Mouse (Mus musculus) stomach, postnatal 0 days (tissue): ENCODE measurements around the gene Zbp1. TPM values are rescaled to one million over a fixed set of nuclear protein-coding genes. Genes with fewer than 3 reads are reported as not detected.

Experiments used
- ATAC-seq: fragments of 200-750 bp; cut with Nextera tagmentation; 2 replicates; pipeline ENCODE4 v1.8.0; 2017; ENCODE audit not compliant: low FRiP score, low TSS enrichment
- DNase-seq: peaks from one replicate; pipeline ENCODE4 v3.0.0-alpha.2; 2016; ENCODE audit warnings: low spot score
- H3K27ac ChIP-seq: fragments of 300-500 bp; sonication (generic); replicated peaks from 2 replicates; pipeline ENCODE4 v1.5.1; 2014; ENCODE audit warnings: mild to moderate bottlenecking, control low read depth
- H3K27me3 ChIP-seq: fragments of 300-500 bp; sonication (generic); 2 replicates; pipeline ENCODE4 v1.6.1; 2014; ENCODE audit warnings: low read length; ENCODE audit not compliant: control insufficient read depth, insufficient read depth
- H3K36me3 ChIP-seq: fragments of 300-500 bp; sonication (generic); 2 replicates; pipeline ENCODE4 v1.6.1; 2014; ENCODE audit warnings: low read length, mixed read lengths; ENCODE audit not compliant: control insufficient read depth, insufficient read depth
- H3K4me1 ChIP-seq: fragments of 300-500 bp; sonication (generic); replicated peaks from 2 replicates; pipeline ENCODE4 v1.6.1; 2014; ENCODE audit warnings: antibody characterized with exemption; ENCODE audit not compliant: control insufficient read depth, insufficient read depth
- H3K4me2 ChIP-seq: fragments of 300-500 bp; sonication (generic); replicated peaks from 2 replicates; pipeline ENCODE4 v1.6.1; 2014; ENCODE audit warnings: low read depth, mild to moderate bottlenecking, control low read depth, moderate library complexity
- H3K4me3 ChIP-seq: fragments of 300-500 bp; sonication (generic); 2 replicates; pipeline ENCODE4 v1.5.1; 2014; ENCODE audit warnings: low read depth, low read length, control low read depth
- H3K9ac ChIP-seq: fragments of 300-500 bp; sonication (generic); 2 replicates; pipeline ENCODE4 v1.6.1; 2014; ENCODE audit warnings: mild to moderate bottlenecking, low read length, control low read depth, mixed read lengths
- H3K9me3 ChIP-seq: fragments of 300-500 bp; sonication (generic); 2 replicates; pipeline ENCODE4 v1.6.1; 2016; ENCODE audit warnings: low read length; ENCODE audit not compliant: control insufficient read depth
- CTCF ChIP-seq: IDR thresholded peaks from 2 replicates; pipeline ENCODE4 v1.5.1; 2016; ENCODE audit warnings: antibody characterized with exemption, low read depth, mild to moderate bottlenecking, moderate library complexity
- EP300 ChIP-seq: optimal IDR thresholded peaks from 2 replicates; pipeline ENCODE3; 2016; ENCODE audit warnings: antibody characterized with exemption
- WGBS: fragments of 180-500 bp; shearing (Covaris S2); extraction: QIAGEN DNeasy Blood & Tissue Kit; methylation state at CpG from one replicate; pipeline ENCODE4 v1.1.7; 2014; 5-methylcytosine and 5-hydroxymethylcytosine counted together
- polyA plus RNA-seq: library from polyadenylated mRNA; unstranded; fragments of >200 nt; fragmentation: Nextera tagmentation; extraction: Ambion mirVana; gene quantifications from 2 replicates; pipeline ENCODE4 v1.2.1, GENCODE M21; 2015

Gene Zbp1
- polyA plus RNA-seq, 1 experiment from 2014 or later, result 5.0 TPM

GRCm38 (mm10) chr2:173235435-173236332 lies 17.0 kb upstream of the Zbp1 start:
- 0 out of 2 replicates have a peak, but pooled peaks have one; percentile 5 for ATAC-seq
- H3K9ac ChIP-seq, result no peak overlapping the region
- TF ChIP-seq CTCF (no peak), EP300 (no peak)
- no peaks in the 10 kb centered on the region for H3K27me3 ChIP-seq
- H3K36me3 ChIP-seq, result peaks cover 6% of the 10 kb centered on the region; the same call in 1 of the 2 replicates
- no peak for DNase-seq
- H3K4me2 ChIP-seq, result no peak overlapping the region
- 47% methylated on average over 8 of the region's 8 CpGs for WGBS
- 0 out of 2 replicates have a peak overlapping the region, but pooled peaks have one; percentile 45 for H3K27ac ChIP-seq
- H3K4me3 ChIP-seq, result no peak overlapping the region
- H3K9me3 ChIP-seq, result no peaks in the 10 kb centered on the region
- peaks cover 6% of the 10 kb centered on the region; the same call in 1 of the 2 replicates for H3K4me1 ChIP-seq

DNA sequence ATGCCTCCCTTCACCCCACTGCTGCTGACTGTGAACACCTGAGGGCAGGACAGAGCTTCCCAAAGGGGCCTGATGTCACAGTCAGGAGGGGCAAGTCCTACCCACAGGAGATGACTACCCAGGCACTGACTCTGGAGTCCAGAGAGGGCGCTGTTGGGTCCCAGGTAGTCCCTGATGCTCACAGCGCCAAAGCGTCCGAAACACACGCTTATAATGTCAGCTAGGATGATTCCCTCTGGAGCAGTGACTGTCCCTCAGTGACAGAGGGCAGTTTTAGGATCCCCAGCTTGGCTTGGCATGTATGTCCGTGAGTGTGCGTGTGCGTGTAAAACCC lies 14.0 kb upstream of the Zbp1 start:
- Histone ChIP-seq H3K36me3 (peaks cover 8% of the 10 kb centered on the region; the same call in 1 of the 2 replicates), H3K9ac (no peak overlapping the region), H3K27ac (no peak overlapping the region), H3K4me2 (no peak overlapping the region), H3K4me1 (peaks cover 6% of the 10 kb centered on the region; the same call in 1 of the 2 replicates), H3K9me3 (no peaks in the 10 kb centered on the region), H3K27me3 (no peaks in the 10 kb centered on the region), H3K4me3 (no peak overlapping the region)
- no peak for DNase-seq
- WGBS, result 84% methylated on average over 8 of the region's 8 CpGs
- peak; percentile 53 for TF ChIP-seq CTCF
- TF ChIP-seq EP300, result no peak
- ATAC-seq, result no peak

DNA sequence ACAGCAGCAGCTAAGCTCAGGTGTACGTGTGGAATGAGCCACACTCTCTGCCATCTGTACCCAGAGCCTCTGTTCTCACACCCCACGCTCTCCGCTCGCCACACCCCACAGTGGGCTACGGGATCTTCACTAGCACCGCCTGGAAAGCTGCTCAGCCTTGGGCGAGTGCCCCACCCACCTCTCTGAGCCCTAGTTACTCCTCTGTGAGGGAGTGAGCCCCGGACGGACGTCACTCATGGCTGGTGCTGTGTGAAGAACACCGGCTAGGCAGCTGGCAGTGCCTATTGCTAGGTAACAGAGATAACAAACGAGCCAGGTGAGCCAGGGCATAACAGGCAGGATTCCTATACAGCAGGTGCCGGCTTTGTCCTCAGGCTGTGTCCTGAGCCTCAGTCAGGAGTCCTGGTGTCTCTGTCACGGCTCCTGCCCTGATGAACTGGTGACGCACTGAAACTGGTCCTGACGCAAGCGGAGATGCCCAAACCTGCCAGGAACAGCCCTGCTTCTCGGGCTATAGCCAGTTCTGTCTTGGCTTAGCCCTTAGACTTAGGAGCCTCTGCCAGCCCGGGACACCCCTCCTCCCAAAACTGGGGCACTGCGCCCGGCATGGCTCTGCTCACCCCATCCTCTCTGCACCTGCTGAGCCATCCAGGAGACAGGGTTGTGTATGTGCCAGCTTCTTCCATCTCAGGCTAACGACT lies 13.5 kb upstream of the Zbp1 start:
- DNase-seq (no peak), ATAC-seq (peak; percentile 56)
- H3K27me3 ChIP-seq, result no peaks in the 10 kb centered on the region
- H3K9ac ChIP-seq, result no peak overlapping the region
- TF ChIP-seq CTCF, result no peak
- no peak for TF ChIP-seq EP300
- 81% methylated on average over 22 of the region's 22 CpGs for WGBS
- H3K9me3 ChIP-seq, result no peaks in the 10 kb centered on the region
- H3K27ac ChIP-seq, result no peak overlapping the region
- peaks cover 8% of the 10 kb centered on the region; the same call in 1 of the 2 replicates for H3K36me3 ChIP-seq
- no peak overlapping the region for H3K4me2 ChIP-seq
- H3K4me1 ChIP-seq, result peaks cover 6% of the 10 kb centered on the region; the same call in 1 of the 2 replicates
- H3K4me3 ChIP-seq, result no peak overlapping the region

DNA sequence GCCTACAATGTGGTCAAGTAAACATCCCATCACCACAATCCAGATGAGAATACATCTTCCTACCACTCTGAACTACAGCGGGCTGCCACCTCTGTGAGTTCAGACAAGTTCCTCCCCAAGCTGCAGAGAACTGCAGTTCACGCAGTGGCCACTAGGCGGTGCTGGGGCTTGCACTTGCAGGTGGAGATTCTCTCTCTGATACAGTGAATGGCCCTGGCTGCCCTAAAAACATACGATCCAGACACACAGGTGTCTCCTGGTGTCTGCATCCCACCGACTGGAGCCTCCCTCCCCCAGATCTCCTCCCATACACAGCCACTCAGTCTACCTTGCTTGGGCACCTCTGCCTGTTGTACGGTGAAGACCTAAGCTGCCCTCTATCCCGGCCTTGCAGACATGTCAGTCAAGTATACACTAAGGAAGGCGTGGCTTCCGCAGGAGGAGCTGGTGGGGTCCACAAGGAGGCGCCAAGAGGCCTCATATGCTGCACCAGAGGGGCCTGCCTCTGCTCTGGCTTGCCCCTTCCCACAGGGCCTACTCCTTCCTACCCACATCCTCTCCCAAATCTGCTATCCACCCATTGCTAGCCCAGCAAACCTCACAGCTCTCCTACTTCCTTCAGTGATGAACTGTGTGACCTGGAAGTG lies 11.0 kb upstream of the Zbp1 start:
- no peaks in the 10 kb centered on the region for H3K4me1 ChIP-seq
- TF ChIP-seq CTCF (peak; percentile 90), EP300 (no peak)
- DNase-seq, result peak; percentile 92
- no peaks in the 10 kb centered on the region for H3K27me3 ChIP-seq
- no peak overlapping the region for H3K27ac ChIP-seq
- ATAC-seq, result peak; percentile 69
- H3K4me2 ChIP-seq, result no peak overlapping the region; the same call in 1 of the 2 replicates
- peaks cover 8% of the 10 kb centered on the region; the same call in 1 of the 2 replicates for H3K36me3 ChIP-seq
- H3K9ac ChIP-seq, result no peak overlapping the region
- WGBS, result 8% methylated on average over 10 of the region's 10 CpGs
- H3K9me3 ChIP-seq, result no peaks in the 10 kb centered on the region
- no peak overlapping the region for H3K4me3 ChIP-seq

DNA sequence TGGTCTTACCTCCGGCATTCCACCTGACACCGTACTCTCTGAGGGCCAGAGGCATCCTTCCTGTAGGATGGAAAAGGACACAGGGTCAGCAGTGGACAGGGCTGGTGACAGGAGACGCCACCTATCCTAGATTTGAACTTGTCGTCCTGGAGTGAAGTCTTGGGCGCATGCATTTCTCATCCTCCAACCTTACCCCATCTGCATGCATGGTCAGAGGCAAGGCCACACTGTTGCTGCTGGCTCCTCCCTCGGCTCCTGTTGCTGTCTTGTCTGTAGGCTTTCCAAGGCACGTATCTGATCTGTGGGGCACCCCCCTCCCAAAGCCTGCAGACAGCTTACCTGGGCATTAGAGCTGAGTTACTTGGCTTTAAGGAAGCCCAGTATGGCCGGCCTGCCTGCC lies 9.8 kb upstream of the Zbp1 start:
- H3K9me3 ChIP-seq, result no peaks in the 10 kb centered on the region
- H3K4me1 ChIP-seq, result no peaks in the 10 kb centered on the region
- no peaks in the 10 kb centered on the region for H3K27me3 ChIP-seq
- ATAC-seq, result no peak
- no peak overlapping the region for H3K27ac ChIP-seq
- H3K4me2 ChIP-seq, result no peak overlapping the region
- TF ChIP-seq EP300 (no peak), CTCF (no peak)
- DNase-seq, result no peak
- H3K36me3 ChIP-seq, result peaks cover 8% of the 10 kb centered on the region; the same call in 1 of the 2 replicates
- H3K4me3 ChIP-seq, result no peak overlapping the region
- WGBS, result 88% methylated on average over 8 of the region's 8 CpGs
- no peak overlapping the region for H3K9ac ChIP-seq
